Mouse (Mus musculus) forebrain, embryonic 12.5 days (tissue): ENCODE results near the gene Atrnl1. TPM values are rescaled to one million over a fixed set of nuclear protein-coding genes. Genes with fewer than 3 reads are reported as not detected.

Experiments
- microRNA-seq: library from miRNA; unstranded; fragments of <30 nt; microRNA quantifications from one replicate; pipeline ENCODE4, GENCODE M21; 2017
- polyA plus RNA-seq: library from polyadenylated mRNA; unstranded; fragments of >200 nt; fragmentation: Nextera tagmentation; extraction: Ambion mirVana; gene quantifications from 2 replicates; pipeline ENCODE4 v1.2.1, GENCODE M21; 2016

Atrnl1 gene
- polyA plus RNA-seq, 1 experiment from 2014 or later = 7.8 TPM

Small RNAs within 50 kb of the gene (microRNA-seq; reads per million reads assigned to microRNA genes)
- 1.2 reads per million for gene Mir5623

Other genes starting within 250 kb of the Atrnl1 start
- 18.4 and 20.1 TPM in 2 replicates for gene Trub1, start 158.1 kb upstream of the Atrnl1 start, polyA plus RNA-seq